Comparison of ENCODE assay signal across 23 mouse cellular contexts in the genomic region with DNA sequence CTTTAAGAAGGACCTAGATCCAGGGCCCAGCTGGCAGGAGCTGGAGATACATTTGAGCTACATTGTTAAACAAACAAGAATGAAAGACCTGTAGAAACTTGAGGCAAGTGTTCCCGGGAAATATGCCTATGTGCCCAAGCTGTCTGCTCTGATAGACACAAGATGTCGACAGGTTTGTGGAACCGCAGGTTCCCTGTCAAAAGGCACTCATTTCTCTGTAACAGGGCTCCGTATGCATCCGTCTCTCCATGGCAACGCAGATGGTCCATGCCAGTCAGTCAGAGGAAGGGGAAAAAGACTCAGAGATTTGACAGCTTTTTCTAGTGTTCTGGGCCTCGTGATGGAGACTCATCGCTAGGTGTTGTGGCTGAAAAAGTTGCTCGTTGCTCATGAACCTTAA.
A peak's percentile ranks its signal among the peaks of the same experiment; 100 is the strongest.
DNase-seq lines count a peak whose midpoint lies in the region; ATAC-seq lines count a peak whose summit lies in the region.
"Had no signal": no experiment of that assay in that cellular context is flagged by ENCODE, and none has a peak within 500 bp of the region (broad histone marks: within the 10 kb centered on the region; RNA-seq: fewer than 3 reads in every experiment).

No protein-coding gene starts in this region.

- H3K27me3 ChIP-seq in forebrain, embryonic 14.5 days (replicated peaks; ENCODE audit: control insufficient read depth, insufficient read depth, low read length): no peaks in the 10 kb centered on the region
- H3K27me3 ChIP-seq in forebrain, embryonic 11.5 days (ENCODE audit: control insufficient read depth, insufficient read depth, low read length): no peaks in the 10 kb centered on the region
- H3K27me3 ChIP-seq: embryonic facial prominence, embryonic 12.5 days; forebrain, embryonic 15.5 days; heart, embryonic 12.5 days had no signal

- 80% methylated on average over 9 of the region's 9 CpGs for WGBS in forebrain, embryonic 14.5 days
- 89% methylated on average over 9 of the region's 9 CpGs for WGBS in forebrain, embryonic 11.5 days

- DNase-seq in forebrain, embryonic 14.5 days (ENCODE audit: low spot score): peak; percentile 35
- DNase-seq in forebrain, embryonic 11.5 days (ENCODE audit: low spot score): no peak
- DNase-seq in layer of hippocampus, adult 11-12 months (ENCODE audit: low spot score): peak; percentile 18
- DNase-seq in layer of hippocampus, adult 9-10 months (ENCODE audit: low spot score): no peak
- DNase-seq in right cerebral cortex, postnatal 4 days: peak; percentile 18
- no peak for DNase-seq in right cerebral cortex, adult 18-20 months
- DNase-seq in thymus, adult 18-20 months: no peak
- DNase-seq: adrenal gland, adult 8-10 months; adrenal gland, postnatal 36 days; B cell, adult 2 months; cerebellum, adult 11-12 months; cerebellum, adult 9-10 months; cerebellum, postnatal 25 days; gastrocnemius, adult 2 months; gastrocnemius, postnatal 25 days had no signal

- H3K9me3 ChIP-seq in forebrain, embryonic 14.5 days (replicated peaks; ENCODE audit: control insufficient read depth, low read length): no peaks in the 10 kb centered on the region
- H3K9me3 ChIP-seq in forebrain, embryonic 11.5 days (ENCODE audit: control insufficient read depth, low read length): no peaks in the 10 kb centered on the region
- H3K9me3 ChIP-seq: embryonic facial prominence, embryonic 12.5 days; forebrain, embryonic 15.5 days; G1E; heart, embryonic 12.5 days; hindbrain, embryonic 10.5 days had no signal

- H3K4me2 ChIP-seq in forebrain, embryonic 14.5 days (ENCODE audit: low read length): no peak overlapping the region
- H3K4me2 ChIP-seq in forebrain, embryonic 11.5 days (ENCODE audit: low read depth, low read length, severe bottlenecking): no peak overlapping the region
- H3K4me2 ChIP-seq: embryonic facial prominence, embryonic 12.5 days; forebrain, embryonic 15.5 days; heart, embryonic 12.5 days; hindbrain, embryonic 14.5 days had no signal

- no peak overlapping the region for H3K9ac ChIP-seq in forebrain, embryonic 14.5 days (ENCODE audit: low read length)
- H3K9ac ChIP-seq in forebrain, embryonic 11.5 days (ENCODE audit: low read length): no peak overlapping the region
- H3K9ac ChIP-seq: embryonic facial prominence, embryonic 12.5 days; forebrain, embryonic 15.5 days; heart, embryonic 12.5 days; hindbrain, embryonic 14.5 days had no signal

- no peak overlapping the region for H3K27ac ChIP-seq in forebrain, embryonic 14.5 days (ENCODE audit: low read depth, low read length)
- H3K27ac ChIP-seq in forebrain, embryonic 11.5 days (ENCODE audit: low read depth, low read length): no peak overlapping the region
- H3K27ac ChIP-seq: embryonic facial prominence, embryonic 12.5 days; forebrain, embryonic 15.5 days; gastrocnemius, adult 2 months; hindbrain, embryonic 10.5 days; hindbrain, embryonic 14.5 days had no signal

- H3K4me1 ChIP-seq in forebrain, embryonic 14.5 days (ENCODE audit: control insufficient read depth, insufficient read depth, low read length): peaks cover 5% of the 10 kb centered on the region; the same call in 1 of the 2 replicates
- H3K4me1 ChIP-seq in forebrain, embryonic 11.5 days (replicated peaks; ENCODE audit: control insufficient read depth, insufficient read depth, low read length): no peaks in the 10 kb centered on the region
- H3K4me1 ChIP-seq: embryonic facial prominence, embryonic 12.5 days had no signal

- H3K36me3 ChIP-seq in forebrain, embryonic 14.5 days (ENCODE audit: control insufficient read depth, insufficient read depth, low read length): no peaks in the 10 kb centered on the region
- H3K36me3 ChIP-seq in forebrain, embryonic 11.5 days (ENCODE audit: control insufficient read depth, insufficient read depth, low read length): no peaks in the 10 kb centered on the region
- H3K36me3 ChIP-seq: embryonic facial prominence, embryonic 12.5 days; forebrain, embryonic 15.5 days; G1E; heart, embryonic 12.5 days; hindbrain, embryonic 10.5 days had no signal

- H3K4me3 ChIP-seq in forebrain, embryonic 14.5 days (ENCODE audit: low read depth, low read length): no peak overlapping the region
- H3K4me3 ChIP-seq in forebrain, embryonic 11.5 days (ENCODE audit: low read depth, low read length): no peak overlapping the region
- H3K4me3 ChIP-seq: embryonic facial prominence, embryonic 12.5 days; forebrain, embryonic 15.5 days; gastrocnemius, adult 2 months; heart, embryonic 12.5 days; hindbrain, embryonic 10.5 days had no signal

- ATAC-seq in forebrain, embryonic 14.5 days: no peak
- ATAC-seq in forebrain, embryonic 11.5 days (replicated peaks; ENCODE audit: low FRiP score): no peak
- ATAC-seq: CD4-positive, CD25-positive, alpha-beta regulatory T cell, adult 4 months; forebrain, embryonic 15.5 days; inflammation-experienced regulatory T-cells, adult 6 months had no signal

Comparison
In these comparisons a context has a peak if more than half of its experiments do, and no peak if none do; other contexts are left out.
1. DNase-seq: peak in forebrain, embryonic 14.5 days (single experiment), layer of hippocampus, adult 11-12 months (single experiment) and right cerebral cortex, postnatal 4 days (single experiment); none in forebrain, embryonic 11.5 days (single experiment), layer of hippocampus, adult 9-10 months (single experiment), right cerebral cortex, adult 18-20 months (single experiment) and thymus, adult 18-20 months (0 of 2).